Mouse (Mus musculus): ENCODE data around the gene C730034F03Rik.

GRCm38 (mm10) chr15:89473921-89474320, 44.5 kb downstream of the C730034F03Rik start:
- TF ChIP-seq POLR2A (IDR thresholded peaks at IDR 0.05; ENCODE audit: borderline replicate concordance, extremely low read depth, low read depth, low read length) (no peak), CTCF (IDR thresholded peaks at IDR 0.05; ENCODE audit: insufficient read depth, low read length) (no peak)
